ENCODE assay signal across 8 mouse cellular contexts in the genomic region with DNA sequence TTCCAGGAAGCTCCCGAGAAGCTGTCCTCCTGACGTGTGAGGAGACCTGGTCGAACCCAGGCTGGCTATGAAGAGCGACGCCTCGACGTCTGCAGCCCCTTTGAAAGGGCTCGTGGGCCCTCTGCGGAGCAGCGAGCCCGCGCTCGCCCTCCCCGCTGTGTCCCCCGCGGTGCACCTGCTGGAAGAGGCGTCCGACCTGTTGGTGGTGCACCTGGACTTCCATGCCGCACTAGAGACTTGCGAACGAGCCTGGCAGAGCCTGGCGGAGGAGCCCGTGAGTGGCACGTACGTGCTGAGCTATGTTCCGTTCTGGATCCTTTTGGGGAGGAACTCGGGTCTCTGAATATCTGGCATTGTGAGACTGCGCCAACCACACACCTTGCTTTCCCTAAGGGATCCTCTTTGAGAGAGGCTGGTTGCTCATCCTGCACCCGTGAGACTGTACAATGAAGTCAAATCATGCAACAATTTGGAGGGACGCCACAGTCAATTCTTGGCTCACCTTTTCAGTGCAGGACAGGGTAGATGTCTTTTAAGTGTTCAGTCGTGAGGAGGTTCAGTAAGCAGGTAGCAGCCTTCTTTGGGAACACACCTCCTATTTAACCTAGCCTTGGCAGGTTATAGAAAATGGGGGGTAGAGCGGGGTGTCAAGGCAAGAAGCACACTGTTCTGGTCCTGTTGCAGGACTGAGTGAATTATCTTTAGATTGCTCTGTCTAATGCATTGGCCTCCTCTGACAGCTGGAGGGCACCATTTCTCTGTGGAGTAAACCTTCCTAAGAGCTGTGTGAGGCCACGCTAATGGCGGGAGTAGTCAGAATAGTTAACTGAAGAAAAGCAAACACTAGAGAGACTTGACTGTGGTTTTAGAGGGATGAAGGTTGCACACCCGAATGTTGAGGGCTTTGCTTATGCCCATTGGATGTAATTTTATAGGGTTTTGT. TPM values are rescaled to one million over a fixed set of nuclear protein-coding genes. Genes with fewer than 3 reads are reported as not detected.
A peak's percentile ranks its signal among the peaks of the same experiment; 100 is the strongest.
DNase-seq lines count a peak whose midpoint lies in the region; ATAC-seq and TF ChIP-seq lines count a peak whose summit lies in the region.

No protein-coding gene starts in this region.

- no peak; the same call in 1 of the 2 replicates for TF ChIP-seq POLR2A in bone marrow, adult 2 months (IDR thresholded peaks at IDR 0.05; ENCODE audit: borderline replicate concordance, control insufficient read depth, low read depth, low read length)
- no peak for TF ChIP-seq POLR2A in olfactory bulb, adult 2 months (IDR thresholded peaks at IDR 0.05; ENCODE audit: insufficient read depth, low read depth, low read length)

- H3K4me1 ChIP-seq in ES-E14 (ENCODE audit: control insufficient read depth in 2 of 2, insufficient read depth in 2 of 2, low read length in 2 of 2, poor library complexity in 1 of 2): peaks cover 1 to 2% of the 10 kb centered on the region in 2 experiments; a peak in 3 of 4 replicates
- H3K4me1 ChIP-seq in bone marrow, adult 2 months (ENCODE audit: control insufficient read depth, insufficient read depth, low read length): no peaks in the 10 kb centered on the region; the same call in 1 of the 2 replicates
- H3K4me1 ChIP-seq in embryonic facial prominence, embryonic 15.5 days: peaks cover 20% of the 10 kb centered on the region
- H3K4me1 ChIP-seq in lung, embryonic 16.5 days (replicated peaks; ENCODE audit: control insufficient read depth, insufficient read depth, low read length): peaks cover 9% of the 10 kb centered on the region
- peaks cover 22% of the 10 kb centered on the region for H3K4me1 ChIP-seq in olfactory bulb, adult 2 months (ENCODE audit: control insufficient read depth, insufficient read depth, low read length)

- peak overlapping the region; percentile 91 for H3K4me2 ChIP-seq in embryonic facial prominence, embryonic 15.5 days (replicated peaks)
- H3K4me2 ChIP-seq in lung, embryonic 16.5 days (ENCODE audit: low read depth, low read length): peak overlapping the region; percentile 61

- no peak for DNase-seq in ES-E14 (ENCODE audit: low read depth, low spot score)
- peak; percentile 72 to 78 for DNase-seq in heart, postnatal 10 days
- DNase-seq in kidney, postnatal 4 days: peak; percentile 66 to 79
- DNase-seq in thymus, postnatal 4 days: peak; percentile 72

- WGBS in bone marrow, adult 2 months: under 1% methylated on average over 35 of the region's 35 CpGs
- WGBS in embryonic facial prominence, embryonic 15.5 days: 3% methylated on average over 35 of the region's 35 CpGs
- 2% methylated on average over 35 of the region's 35 CpGs for WGBS in lung, embryonic 16.5 days
- WGBS in olfactory bulb, adult 2 months: 2% methylated on average over 35 of the region's 35 CpGs

- peak overlapping the region; percentile 72 for H3K9ac ChIP-seq in ES-E14 (ENCODE audit: insufficient read depth, low read depth, low read length, poor library complexity, severe bottlenecking)
- peak overlapping the region; percentile 65 for H3K9ac ChIP-seq in embryonic facial prominence, embryonic 15.5 days
- peak overlapping the region; percentile 79 for H3K9ac ChIP-seq in lung, embryonic 16.5 days (ENCODE audit: low read length)

- no peaks in the 10 kb centered on the region for H3K9me3 ChIP-seq in ES-E14 (ENCODE audit: control insufficient read depth, insufficient read depth, low read depth, low read length)
- no peaks in the 10 kb centered on the region for H3K9me3 ChIP-seq in embryonic facial prominence, embryonic 15.5 days (replicated peaks)
- no peaks in the 10 kb centered on the region for H3K9me3 ChIP-seq in lung, embryonic 16.5 days (ENCODE audit: control insufficient read depth, low read length)

- TF ChIP-seq CTCF in bone marrow, adult 2 months (IDR thresholded peaks at IDR 0.05; ENCODE audit: control insufficient read depth, insufficient read depth, low read length): peak; percentile 74
- TF ChIP-seq CTCF in olfactory bulb, adult 2 months (IDR thresholded peaks at IDR 0.05; ENCODE audit: insufficient read depth, low read depth, low read length): peak; percentile 23; the same call in 1 of the 2 replicates

- no peaks in the 10 kb centered on the region for H3K27me3 ChIP-seq in embryonic facial prominence, embryonic 15.5 days
- no peaks in the 10 kb centered on the region for H3K27me3 ChIP-seq in lung, embryonic 16.5 days (ENCODE audit: control insufficient read depth, insufficient read depth, low read depth, low read length)

- H3K27ac ChIP-seq in ES-E14 (ENCODE audit: insufficient read depth, low read depth, low read length, poor library complexity, severe bottlenecking): no peak overlapping the region
- peak overlapping the region; percentile 42 for H3K27ac ChIP-seq in bone marrow, adult 2 months (ENCODE audit: control insufficient read depth, insufficient read depth, low read depth, low read length, poor library complexity)
- peak overlapping the region; percentile 93 for H3K27ac ChIP-seq in embryonic facial prominence, embryonic 15.5 days (replicated peaks)
- H3K27ac ChIP-seq in lung, embryonic 16.5 days (ENCODE audit: low read length): peak overlapping the region; percentile 91
- H3K27ac ChIP-seq in olfactory bulb, adult 2 months (ENCODE audit: insufficient read depth, low read depth, low read length): 0 out of 2 replicates have a peak overlapping the region, but pooled peaks have one; percentile 3

- peak overlapping the region; percentile 74 to 91 for H3K4me3 ChIP-seq in ES-E14 (ENCODE audit: insufficient read depth in 1 of 2, low read depth in 1 of 2, low read length in 2 of 2, poor library complexity in 1 of 2, severe bottlenecking in 1 of 2)
- peak overlapping the region; percentile 92 for H3K4me3 ChIP-seq in bone marrow, adult 2 months (replicated peaks; ENCODE audit: control insufficient read depth, low read depth, low read length)
- peak overlapping the region; percentile 81 for H3K4me3 ChIP-seq in embryonic facial prominence, embryonic 15.5 days (replicated peaks)
- H3K4me3 ChIP-seq in lung, embryonic 16.5 days (ENCODE audit: low read length): peak overlapping the region; percentile 77
- H3K4me3 ChIP-seq in olfactory bulb, adult 2 months (ENCODE audit: insufficient read depth, low read depth, low read length): peak overlapping the region; percentile 75

- ATAC-seq in embryonic facial prominence, embryonic 15.5 days (ENCODE audit: insufficient number of reproducible peaks, low FRiP score, low TSS enrichment, low read depth): peak; percentile 58
- ATAC-seq in lung, embryonic 16.5 days (ENCODE audit: low read depth): peak; percentile 83

- intact Hi-C loops in heart, postnatal 10 days (cut with DNase I): loop anchor here (2.0 to 5.0 kb wide), 3 partner anchors 58 to 348 kb away; no protein-coding TSS in a partner anchor

- peaks cover 2% of the 10 kb centered on the region; the same call in 1 of the 2 replicates for H3K36me3 ChIP-seq in ES-E14 (ENCODE audit: control insufficient read depth, insufficient read depth, low read length, poor library complexity, severe bottlenecking)
- H3K36me3 ChIP-seq in embryonic facial prominence, embryonic 15.5 days: peaks cover 16% of the 10 kb centered on the region
- peaks cover 5% of the 10 kb centered on the region for H3K36me3 ChIP-seq in lung, embryonic 16.5 days (ENCODE audit: control insufficient read depth, insufficient read depth, low read length)

- in situ Hi-C loops in ES-E14 (cut with MboI; ENCODE audit: low sequenced_read_pairs in 2 of 2, unreplicated experiment in 2 of 2): no loop called here

TF ChIP-seq in ES-E14, 5 proteins besides CTCF, POLR2A, EP300 and RAD21:
- TF ChIP-seq ZNF384 (IDR thresholded peaks at IDR 0.05; ENCODE audit: low read depth, low read length) (no peak), ZC3H11A (IDR thresholded peaks at IDR 0.05; ENCODE audit: borderline replicate concordance, low read depth, low read length) (0 out of 2 replicates have a peak, but pooled peaks have one; percentile 21)

RNA-seq across cellular contexts. Expression of a gene that starts 1.0 kb away (rescaled TPM):
- total RNA-seq in ES-E14 (2012; rRNA removed): 6.6 and 7.6 TPM in 2 replicates
- 1.4 and 2.4 TPM in 2 replicates for polyA plus RNA-seq in bone marrow, adult 2 months (2011; ENCODE audit: insufficient read depth, insufficient read length, low replicate concordance, missing spikeins)
- 11.3 and 12.5 TPM in 2 replicates for polyA plus RNA-seq in embryonic facial prominence, embryonic 15.5 days (2015; fragmentation: Nextera tagmentation; extraction: Ambion mirVana)
- total RNA-seq in heart, postnatal 10 days (2021): 10 to 100 TPM in 1 of 2 experiments, 1 to 10 TPM in 1; 7.3 to 11.2 TPM
- 15.6 and 17.6 TPM in 2 replicates for polyA plus RNA-seq in lung, embryonic 16.5 days (2015; fragmentation: Nextera tagmentation; extraction: Ambion mirVana)
- not detected in 2 replicates for polyA plus RNA-seq in olfactory bulb, adult 2 months (2012; ENCODE audit: insufficient read depth, insufficient read length, low replicate concordance, missing spikeins)

RNA-seq across cellular contexts. Expression of a gene that starts 26.0 kb away (rescaled TPM):
- total RNA-seq in ES-E14 (2012; rRNA removed): 0.37 and 0.62 TPM in 2 replicates
- 15.5 and 30.1 TPM in 2 replicates for polyA plus RNA-seq in bone marrow, adult 2 months (2011; ENCODE audit: insufficient read depth, insufficient read length, low replicate concordance, missing spikeins)
- polyA plus RNA-seq in embryonic facial prominence, embryonic 15.5 days (2015; fragmentation: Nextera tagmentation; extraction: Ambion mirVana): 6.7 and 7.5 TPM in 2 replicates
- 10 to 100 TPM; 78.2 to 86.1 TPM for total RNA-seq in heart, postnatal 10 days (2021)
- 16.9 and 19.9 TPM in 2 replicates for polyA plus RNA-seq in lung, embryonic 16.5 days (2015; fragmentation: Nextera tagmentation; extraction: Ambion mirVana)
- polyA plus RNA-seq in olfactory bulb, adult 2 months (2012; ENCODE audit: insufficient read depth, insufficient read length, low replicate concordance, missing spikeins): not detected in 2 replicates

RNA-seq across cellular contexts. Expression of a gene that starts 53.7 kb away (rescaled TPM):
- total RNA-seq in ES-E14 (2012; rRNA removed): 30.0 and 30.9 TPM in 2 replicates
- polyA plus RNA-seq in bone marrow, adult 2 months (2011; ENCODE audit: insufficient read depth, insufficient read length, low replicate concordance, missing spikeins): 38.7 and 53.1 TPM in 2 replicates
- polyA plus RNA-seq in embryonic facial prominence, embryonic 15.5 days (2015; fragmentation: Nextera tagmentation; extraction: Ambion mirVana): 11.5 and 14.1 TPM in 2 replicates
- total RNA-seq in heart, postnatal 10 days (2021): 100 to 1,000 TPM; 137 to 148 TPM
- 15.9 and 18.0 TPM in 2 replicates for polyA plus RNA-seq in lung, embryonic 16.5 days (2015; fragmentation: Nextera tagmentation; extraction: Ambion mirVana)
- 277 TPM in 1 of 2 replicates, not detected in the other for polyA plus RNA-seq in olfactory bulb, adult 2 months (2012; ENCODE audit: insufficient read depth, insufficient read length, low replicate concordance, missing spikeins)
